Mouse (Mus musculus) inflammation-experienced regulatory T-cells, adult 16 weeks (primary cell): ENCODE data around the gene Vinac1. TPM values are rescaled to one million over a fixed set of nuclear protein-coding genes. Genes with fewer than 3 reads are reported as not detected.

Experiments
- polyA plus RNA-seq: library from polyadenylated mRNA; unstranded; fragments of 100-300 nt; shearing (Covaris generic); gene quantifications from one replicate; pipeline ENCODE4 v1.2.1, GENCODE M21; 2017

The Vinac1 gene
- not detected for polyA plus RNA-seq

GRCm38 (mm10) chr2:129047811-129048210, at the start of gene Vinac1:
Gene Vinac1 (minus strand): TSS chr2:129048172.

GRCm38 (mm10) chr2:129065437-129066282, 17.7 kb upstream of the Vinac1 start, which contains the start of gene Ttl:
Gene Ttl (plus strand): TSS chr2:129065942.

Other genes starting within 250 kb of the Vinac1 start
- gene Tmem87b, start 230.1 kb downstream of the Vinac1 start, polyA plus RNA-seq, result 37.8 TPM
- gene Fbln7, start 185.2 kb downstream of the Vinac1 start, polyA plus RNA-seq, result not detected
- gene Zc3h8, start 104.1 kb downstream of the Vinac1 start, polyA plus RNA-seq, result 11.8 TPM
- gene Zc3h6, start 80.8 kb downstream of the Vinac1 start, polyA plus RNA-seq, result 4.4 TPM
- 2.5 TPM for gene Gm10762, start 80.4 kb downstream of the Vinac1 start, polyA plus RNA-seq
- 2.0 TPM for gene Ttl, start 17.8 kb upstream of the Vinac1 start, polyA plus RNA-seq
- 39.3 TPM for gene Polr1b, start 52.8 kb upstream of the Vinac1 start, polyA plus RNA-seq
- 25.6 TPM for gene Chchd5, start 81.5 kb upstream of the Vinac1 start, polyA plus RNA-seq
- 76.5 TPM for gene Slc20a1, start 150.6 kb upstream of the Vinac1 start, polyA plus RNA-seq
- 3.9 TPM for gene Ckap2l, start 249.0 kb upstream of the Vinac1 start, polyA plus RNA-seq